Mouse (Mus musculus) forelimb bud, embryonic 11.5 days (tissue): ENCODE data around the gene Dync1li1.
"Not testable (repeated sequence)": the region's sequence is repeated elsewhere in the genome, so short reads cannot be mapped to it uniquely, and the experiment has no call there.

Experiments used
- DNase-seq: peaks from one replicate; pipeline ENCODE4 v3.0.0-alpha.2; 2012; ENCODE audit warnings: low read depth, low spot score

Dync1li1 gene

DNA sequence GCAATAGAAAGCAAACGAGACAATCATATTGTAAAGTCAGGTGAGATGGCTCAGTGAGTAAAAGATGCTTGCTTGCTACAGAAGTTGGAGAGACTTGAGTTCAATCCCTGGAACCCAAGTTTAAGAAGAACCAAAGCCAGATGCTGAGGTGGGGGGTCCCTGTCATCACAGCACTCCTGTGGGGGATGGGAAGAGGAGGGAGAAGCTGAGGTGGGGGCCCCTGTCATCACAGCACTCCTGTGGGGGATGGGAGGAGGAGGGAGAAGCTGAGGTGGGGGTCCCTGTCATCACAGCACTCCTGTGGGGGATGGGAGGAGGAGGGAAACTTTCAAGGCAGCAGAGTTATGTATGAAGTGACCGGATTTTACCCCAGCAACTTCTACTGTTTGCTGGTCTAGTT is 15.0 kb upstream of the Dync1li1 start:
- no peak for DNase-seq

DNA sequence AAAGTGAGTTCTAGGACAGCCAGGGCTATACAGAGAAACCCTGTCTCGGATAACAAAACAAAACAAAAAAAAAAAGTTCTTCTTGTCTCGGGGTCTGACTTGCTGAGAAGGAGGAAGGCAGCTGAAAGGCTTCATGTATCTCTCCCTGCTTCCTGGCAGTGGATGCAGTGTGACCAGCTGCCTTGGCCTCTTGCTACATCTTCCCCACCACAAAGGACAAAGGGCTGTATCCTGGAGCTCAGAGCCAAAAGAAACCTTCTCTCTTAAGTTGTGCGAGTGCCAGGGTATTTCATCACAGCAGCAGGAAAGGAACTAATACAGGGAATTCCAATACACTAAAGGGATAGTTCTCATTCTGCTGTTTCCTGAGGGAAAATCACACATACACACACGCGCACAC is 10.0 kb upstream of the Dync1li1 start:
- no peak for DNase-seq

DNA sequence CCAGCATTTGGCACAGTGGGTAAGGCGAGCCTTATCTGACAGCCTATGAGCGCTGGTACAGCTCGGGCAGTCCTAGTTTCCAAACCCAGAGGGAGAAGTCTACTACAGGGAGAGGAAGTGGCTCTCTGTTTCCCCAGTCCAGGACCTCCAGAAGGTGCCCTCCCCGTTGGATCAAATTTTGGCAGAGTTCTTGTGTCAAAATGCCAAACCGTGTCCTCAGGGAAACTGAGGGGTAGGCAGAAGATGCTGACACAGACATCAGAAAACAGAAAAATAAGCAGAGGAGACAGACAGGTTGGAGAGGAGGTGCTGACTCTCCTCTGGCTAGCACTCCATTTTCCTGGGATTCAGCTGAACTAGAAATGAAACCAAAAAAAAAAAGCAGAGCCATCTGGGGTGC is 8.6 kb upstream of the Dync1li1 start:
- no peak for DNase-seq

DNA sequence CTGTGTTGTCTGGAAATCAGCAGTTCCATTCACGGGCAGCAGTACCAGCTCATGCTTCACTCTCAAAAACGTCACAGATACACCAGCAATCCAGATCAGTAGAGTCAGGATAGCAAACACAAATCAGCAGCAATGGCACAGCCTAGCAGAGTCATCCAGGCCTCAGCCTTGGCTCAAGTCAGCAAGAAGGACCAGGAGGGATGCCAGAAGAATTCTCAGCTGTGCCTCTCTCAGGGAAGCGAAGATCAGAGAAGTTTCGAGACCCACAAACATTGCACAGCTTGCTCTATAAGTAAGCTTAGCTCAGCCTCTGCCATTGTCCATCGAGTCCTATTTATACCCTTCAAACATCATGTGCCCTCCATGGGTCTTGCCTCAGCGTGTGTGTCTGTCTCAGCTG is 8.1 kb upstream of the Dync1li1 start:
- no peak for DNase-seq

DNA sequence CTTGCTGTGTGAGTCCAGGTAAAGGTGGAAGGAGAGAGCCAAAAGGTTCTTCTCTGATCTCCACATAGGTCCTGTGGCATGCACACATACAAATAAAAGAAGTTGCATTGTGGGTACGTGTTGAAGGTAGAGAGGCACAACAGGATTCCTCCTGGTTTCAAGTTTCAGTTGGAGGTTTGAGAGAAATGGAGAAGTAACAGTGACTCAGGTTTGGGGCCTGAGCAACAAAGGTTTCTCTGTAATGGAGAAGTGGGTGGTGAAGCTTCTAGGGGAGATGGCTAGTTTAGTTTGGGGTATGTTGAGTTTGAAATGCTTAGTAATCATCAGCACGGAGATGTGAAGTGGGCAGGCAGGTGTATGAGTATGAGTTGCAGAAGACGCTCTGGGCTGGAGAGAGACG is 6.4 kb upstream of the Dync1li1 start:
- no peak for DNase-seq

DNA sequence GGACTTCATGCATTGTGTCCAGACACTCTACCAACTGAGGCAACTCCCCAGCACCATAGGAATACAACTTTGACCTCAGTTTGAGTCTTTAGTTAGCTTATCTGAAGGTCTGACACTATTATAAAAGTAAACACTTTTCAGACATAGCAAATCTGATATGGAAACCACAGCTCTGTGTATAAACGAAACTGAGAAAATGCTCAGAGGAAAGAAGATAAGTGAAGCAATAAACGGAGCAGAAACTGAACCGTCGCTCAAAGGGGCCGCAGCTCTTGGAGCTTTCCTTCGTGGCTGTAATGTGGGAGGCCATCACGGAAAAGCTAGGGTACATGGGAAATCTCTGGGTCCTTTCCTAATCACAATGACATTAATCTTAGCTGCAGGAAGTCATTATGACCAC is 2.3 kb upstream of the Dync1li1 start:
- DNase-seq, result no peak

DNA sequence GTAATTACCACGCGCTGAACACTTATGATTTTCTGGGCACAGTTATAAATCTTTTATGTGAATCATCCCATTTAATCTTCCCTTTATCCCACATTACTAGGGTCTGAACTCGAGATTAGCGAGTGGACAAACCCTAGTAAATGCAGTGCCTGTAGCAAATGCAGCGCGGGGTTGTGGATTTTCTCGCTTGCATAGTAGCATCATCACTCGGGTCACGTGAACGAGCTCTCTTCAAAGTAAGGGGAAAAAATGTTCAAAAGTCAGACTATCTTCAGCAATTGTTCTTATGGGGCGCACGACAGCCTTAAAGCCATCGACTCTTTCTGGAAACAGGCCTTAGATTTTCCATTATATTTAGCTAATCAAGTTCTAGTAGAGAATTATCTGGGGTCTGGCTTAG is 951 bp upstream of the Dync1li1 start:
- no peak for DNase-seq

DNA sequence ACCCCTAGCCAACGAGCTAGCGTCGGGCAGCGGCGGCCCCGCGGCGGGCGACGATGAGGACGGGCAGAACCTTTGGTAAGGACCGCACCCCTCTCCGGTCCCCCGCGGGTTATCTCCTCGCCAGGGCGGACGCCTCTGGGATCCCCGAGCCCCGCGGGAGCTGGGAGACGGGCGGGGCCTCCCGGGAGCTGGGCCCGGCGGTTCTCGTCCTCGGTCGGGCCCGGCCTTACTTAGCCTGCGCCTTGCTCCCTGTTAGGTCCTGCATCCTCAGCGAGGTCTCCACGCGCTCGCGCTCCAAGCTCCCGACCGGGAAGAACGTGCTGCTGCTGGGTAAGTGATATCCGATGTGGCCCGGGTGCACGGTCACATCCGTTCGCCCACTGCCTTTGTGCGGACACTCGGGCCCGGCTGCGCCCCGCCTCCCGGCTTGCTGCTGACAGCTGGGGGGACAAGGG is 390 bp downstream of the Dync1li1 start:
- no peak for DNase-seq

DNA sequence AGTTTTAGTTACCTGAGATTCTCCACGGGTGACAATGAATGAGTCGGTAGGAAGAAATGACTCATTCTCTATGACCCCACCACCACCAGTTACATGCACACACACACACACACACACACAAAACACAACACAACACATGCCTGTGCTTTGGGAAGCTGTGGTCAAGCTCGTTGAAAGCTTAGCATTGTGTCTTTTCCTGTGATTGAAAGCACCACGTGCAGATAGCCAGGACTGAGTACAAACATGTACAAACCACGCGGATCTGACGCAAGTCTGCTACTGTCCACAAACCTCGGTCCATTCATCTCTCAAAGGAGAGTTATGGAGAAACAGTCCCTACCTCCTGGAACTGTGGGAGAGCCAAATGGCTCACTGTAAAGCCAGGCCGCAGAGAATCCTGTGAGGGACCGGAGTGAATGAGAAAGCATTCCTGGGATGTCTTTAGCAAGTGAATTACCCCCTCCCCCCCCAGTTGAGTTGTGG is 1.6 kb downstream of the Dync1li1 start:
- no peak for DNase-seq

DNA sequence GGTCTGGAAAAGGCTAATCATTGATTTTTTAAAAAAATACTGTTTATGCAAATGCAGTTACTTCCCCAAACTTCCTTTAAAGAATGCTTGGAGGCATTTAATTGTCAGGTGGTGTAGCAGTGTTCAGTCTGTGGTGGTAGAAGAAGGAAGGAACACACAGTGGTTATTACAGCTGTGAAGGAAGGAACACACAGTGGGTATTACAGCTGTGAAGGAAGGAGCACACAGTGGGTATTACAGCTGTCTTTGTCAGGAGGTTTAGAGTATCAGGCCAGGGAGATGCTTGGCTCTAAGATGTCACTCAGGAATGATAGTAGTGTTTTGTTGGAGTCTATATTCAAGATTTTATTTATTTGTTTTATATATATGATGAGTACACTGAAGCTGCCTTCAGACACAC is 2.5 kb downstream of the Dync1li1 start:
- no peak for DNase-seq

DNA sequence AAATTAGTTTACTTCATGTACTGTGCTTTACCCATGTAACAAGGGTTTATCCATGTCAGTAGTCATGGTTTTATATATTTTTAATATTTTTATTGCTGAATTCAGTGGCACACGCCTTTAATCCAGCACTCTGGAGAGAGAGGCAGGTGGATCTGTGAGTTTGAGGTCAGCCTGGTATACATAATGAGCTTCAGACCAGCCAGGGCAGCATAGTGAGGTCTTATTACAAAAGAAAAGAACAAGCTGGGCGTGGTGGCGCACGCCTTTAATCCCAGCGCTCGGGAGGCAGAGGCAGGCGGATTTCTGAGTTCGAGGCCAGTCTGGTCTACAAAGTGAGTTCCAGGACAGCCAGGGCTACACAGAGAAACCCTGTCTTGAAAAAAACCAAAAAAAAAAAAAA is 7.1 kb downstream of the Dync1li1 start:
- DNase-seq, result not testable (repeated sequence)

DNA sequence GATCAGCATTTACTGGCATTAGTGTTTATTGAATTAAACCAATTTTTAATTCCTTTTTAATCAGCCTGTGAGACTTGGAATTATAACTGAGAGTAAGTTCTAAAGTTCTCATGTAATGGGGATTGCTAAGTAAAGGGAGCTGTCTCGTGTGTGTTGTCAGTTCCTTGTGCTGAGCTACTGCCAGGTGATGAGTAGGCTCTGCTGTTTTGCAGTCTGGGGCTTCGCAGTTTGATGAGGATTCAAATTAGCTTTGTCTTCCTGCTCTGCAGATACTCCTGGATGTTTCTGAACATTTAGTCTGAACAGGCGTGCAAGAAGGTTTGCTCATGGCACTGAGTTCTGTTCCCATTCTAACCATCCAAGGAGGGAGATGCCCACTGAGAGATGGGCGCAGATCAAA is 8.5 kb downstream of the Dync1li1 start:
- no peak for DNase-seq

DNA sequence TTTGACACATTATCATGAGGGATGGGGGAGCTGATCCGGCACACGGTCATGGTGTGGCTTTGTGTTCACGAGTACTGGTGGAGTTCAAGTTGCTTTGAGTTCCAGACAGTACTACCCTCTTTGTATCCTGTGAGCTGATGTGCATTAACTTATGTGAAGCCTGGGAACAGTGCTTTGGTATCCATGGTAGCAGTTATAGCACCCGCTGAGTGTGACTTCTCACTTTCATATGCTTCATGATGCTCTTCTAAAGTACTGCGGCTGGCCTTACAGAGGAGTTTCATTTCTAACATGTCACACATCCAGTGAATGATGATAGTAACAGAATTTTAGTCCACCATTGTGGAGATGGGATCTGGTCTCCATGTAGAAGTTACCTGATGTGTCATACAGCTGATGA is 9.3 kb downstream of the Dync1li1 start:
- DNase-seq, result no peak

DNA sequence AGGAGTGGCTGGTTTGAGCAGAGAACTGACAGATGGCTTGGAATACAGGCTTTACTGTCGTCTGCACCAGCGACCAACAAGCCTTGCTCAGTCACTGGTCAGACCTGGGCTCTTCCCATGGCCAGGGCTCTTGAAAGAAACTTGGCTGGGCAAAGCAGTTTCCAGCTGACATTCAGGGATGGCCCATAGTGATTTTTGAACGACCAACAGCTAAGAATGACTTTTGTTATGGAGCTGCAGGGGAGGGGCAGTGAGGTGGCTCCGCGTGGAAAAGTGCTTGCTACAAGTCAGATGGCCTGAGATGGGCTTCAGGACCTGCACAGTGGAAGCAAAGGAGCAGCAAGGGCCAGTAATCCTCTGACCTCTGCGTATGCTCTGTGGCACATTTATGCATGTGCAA is 10.7 kb downstream of the Dync1li1 start:
- no peak for DNase-seq

DNA sequence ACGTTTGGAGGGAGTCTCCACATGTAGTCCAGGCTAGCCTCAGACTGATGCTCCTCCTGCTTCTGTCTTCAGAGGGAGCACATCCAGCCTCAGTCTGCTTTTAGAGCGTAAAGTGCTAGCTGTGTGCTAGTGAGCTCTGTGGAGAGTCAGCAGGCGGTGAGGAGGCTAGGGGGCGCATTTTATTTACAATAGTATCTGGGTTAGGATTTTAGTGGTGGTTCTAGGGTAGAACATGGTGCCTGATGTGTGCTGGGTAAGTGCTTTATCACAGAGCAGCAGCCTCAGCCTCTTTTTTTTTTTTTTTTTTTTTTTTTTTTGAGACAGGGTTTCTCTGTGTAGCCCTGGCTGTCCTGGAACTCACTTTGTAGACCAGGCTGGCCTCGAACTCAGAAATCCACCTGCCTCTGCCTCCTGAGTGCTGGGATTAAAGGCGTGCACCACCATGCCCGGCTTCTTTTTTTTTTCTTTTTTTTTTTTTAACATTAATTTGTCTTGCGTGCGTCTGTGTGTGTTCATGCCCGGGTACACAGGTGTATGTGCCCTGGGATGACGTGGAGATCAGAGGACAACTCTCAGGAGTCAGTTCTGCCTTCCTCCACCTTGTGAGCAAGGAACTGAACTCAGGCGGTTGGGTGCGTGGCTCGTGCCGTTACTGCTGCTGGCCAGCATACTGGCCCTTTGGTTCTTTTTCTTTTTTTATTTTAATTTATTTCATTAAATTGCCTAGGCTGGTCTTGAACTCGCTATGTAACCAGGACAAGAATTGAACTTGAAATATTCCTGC is 11.5 kb downstream of the Dync1li1 start:
- DNase-seq, result no peak

DNA sequence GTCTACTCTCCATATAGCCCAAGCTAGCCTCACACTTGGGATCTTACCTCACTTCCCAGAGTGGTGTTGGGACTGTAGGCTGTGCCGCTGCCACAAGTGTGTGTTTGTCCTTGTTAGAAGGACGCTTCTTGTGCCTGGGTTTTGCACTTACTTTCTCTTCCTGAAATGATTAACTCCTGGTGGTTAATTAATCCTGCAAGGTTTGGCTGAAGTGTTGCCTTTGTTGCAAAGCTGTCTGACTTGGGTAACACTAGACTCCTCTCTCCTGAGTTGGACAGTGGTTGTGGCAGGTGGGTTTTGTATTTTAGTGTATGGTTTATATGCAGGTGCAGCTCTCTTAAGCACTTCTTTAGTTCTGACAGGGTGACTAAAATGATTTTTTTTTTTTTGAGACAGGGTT is 12.4 kb downstream of the Dync1li1 start:
- no peak for DNase-seq

DNA sequence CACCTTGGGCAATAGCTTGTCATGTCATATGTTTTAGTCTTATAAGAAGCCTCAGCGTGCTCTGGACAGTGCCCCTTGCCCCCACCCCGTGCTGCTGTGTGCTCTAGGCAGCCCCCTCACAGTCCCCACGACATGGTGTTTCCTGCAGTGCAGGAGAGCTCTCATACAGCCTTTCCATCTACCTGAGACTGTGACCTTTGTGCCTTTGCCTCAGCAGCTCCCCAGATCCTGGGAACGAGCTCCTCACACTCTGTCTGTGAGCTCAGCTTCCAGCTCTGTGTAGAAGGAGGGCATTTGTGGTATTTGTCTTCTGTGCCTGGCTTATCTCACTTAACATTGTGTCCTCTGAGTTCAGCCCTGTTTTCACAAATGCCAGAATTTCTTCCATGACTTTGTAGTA is 13.3 kb downstream of the Dync1li1 start:
- no peak for DNase-seq

DNA sequence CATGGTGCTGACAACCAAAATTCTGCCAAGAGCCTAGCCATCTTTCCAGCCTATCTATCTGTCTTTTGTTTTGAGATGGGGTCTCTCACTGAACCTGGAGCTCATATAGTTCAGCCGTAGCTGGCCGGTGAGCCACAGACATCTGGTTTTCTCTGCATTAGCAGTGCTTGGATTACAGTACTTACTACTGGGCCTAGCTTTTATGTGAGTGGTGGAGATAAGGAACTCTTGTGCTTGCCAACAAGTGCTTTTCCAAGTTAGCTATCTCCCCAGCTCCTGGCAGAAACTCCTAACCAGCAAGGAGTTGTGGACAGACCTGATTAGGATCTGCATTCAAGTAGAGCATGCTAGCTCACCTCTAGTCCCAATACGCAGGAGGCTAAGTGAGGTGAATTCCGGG is 19.2 kb downstream of the Dync1li1 start:
- no peak for DNase-seq

DNA sequence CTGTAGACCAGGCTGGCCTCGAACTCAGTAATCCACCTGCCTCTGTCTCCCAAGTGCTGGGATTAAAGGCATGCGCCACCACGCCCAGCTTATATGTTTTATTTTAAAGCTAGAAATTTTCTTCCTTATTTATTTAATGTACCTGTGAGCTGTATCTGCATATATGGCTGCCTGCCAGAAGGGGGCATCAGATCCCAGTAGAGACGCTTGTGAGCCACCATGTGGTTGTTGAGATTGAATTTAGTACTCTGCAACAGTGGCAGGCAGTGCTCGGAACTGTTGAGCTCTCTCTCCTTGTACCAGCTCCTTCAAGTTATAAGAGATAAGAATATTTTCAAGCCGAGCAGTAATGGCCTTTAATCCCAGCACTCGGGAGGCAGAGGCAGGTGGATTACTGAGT is 21.8 kb downstream of the Dync1li1 start:
- peak; percentile 24 for DNase-seq

DNA sequence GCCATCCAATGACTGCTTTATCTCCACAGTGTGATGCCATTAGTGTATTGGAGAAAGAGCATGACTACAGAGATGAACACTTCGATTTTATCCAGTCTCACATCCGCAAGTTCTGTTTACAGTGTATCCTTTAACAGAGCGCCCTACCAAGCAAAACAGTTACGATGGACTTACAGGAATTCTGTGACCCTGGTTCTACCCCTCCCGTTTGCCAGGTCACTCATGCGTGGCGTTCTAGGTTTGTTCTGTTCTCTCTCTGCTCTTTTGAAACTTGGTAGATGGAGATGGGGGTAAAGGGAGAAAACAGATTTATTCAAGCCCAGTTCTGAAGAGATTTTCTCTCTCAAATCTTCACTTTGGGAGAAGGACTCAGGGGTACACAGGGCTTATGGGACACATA is 24.9 kb downstream of the Dync1li1 start:
- DNase-seq, result no peak

DNA sequence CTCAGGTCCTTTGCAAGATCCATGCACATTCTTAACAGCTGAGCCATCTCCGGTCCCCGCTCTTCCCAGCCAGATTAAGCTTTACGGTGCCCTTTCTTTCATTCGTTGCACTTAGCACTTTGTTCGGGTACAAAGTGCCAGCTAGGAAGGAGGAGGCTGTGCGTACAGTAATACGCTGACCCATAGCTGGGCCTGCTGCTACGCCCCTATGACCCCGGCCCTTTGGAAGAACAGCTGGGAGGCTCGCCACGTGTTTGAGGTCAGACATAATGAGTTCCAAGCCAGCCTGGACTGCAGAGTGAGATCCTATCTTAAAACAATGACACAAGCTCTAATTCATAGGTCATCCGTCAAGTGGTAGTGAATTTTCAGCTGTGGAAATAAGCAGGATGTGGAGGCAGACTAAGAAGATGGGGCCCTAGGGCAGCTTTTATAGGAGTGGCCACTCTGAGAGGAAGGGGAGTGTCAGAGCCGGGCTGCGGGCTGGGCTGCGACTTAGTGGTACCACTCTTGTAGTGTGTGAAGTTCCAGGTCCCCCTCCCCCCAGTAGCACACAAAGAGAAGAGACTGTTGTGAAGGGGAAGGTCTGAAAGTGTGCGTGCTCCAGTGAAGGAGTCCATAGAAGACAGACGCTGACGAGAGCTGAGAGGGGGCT is 28.2 kb downstream of the Dync1li1 start:
- no peak for DNase-seq

DNA sequence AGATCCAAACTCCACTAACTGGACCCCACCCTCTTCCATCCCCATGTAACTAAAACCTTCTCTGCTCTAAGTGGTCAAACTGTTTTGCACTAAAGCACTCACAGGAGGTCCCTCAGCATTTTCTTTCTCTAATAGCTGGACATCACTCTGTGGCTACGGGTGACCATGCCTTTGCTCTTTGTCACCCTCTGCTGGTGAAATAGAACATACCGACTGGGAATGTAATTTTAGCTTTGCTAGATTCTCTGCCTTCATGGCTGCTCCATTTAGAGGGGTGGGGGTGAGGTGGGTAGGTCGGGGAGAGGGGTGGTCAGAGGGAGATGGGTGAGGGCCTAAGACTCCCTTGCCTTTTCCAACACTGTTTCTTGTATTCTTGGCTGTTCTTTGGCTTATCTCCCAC is 38.7 kb downstream of the Dync1li1 start:
- DNase-seq, result peak; percentile 57

DNA sequence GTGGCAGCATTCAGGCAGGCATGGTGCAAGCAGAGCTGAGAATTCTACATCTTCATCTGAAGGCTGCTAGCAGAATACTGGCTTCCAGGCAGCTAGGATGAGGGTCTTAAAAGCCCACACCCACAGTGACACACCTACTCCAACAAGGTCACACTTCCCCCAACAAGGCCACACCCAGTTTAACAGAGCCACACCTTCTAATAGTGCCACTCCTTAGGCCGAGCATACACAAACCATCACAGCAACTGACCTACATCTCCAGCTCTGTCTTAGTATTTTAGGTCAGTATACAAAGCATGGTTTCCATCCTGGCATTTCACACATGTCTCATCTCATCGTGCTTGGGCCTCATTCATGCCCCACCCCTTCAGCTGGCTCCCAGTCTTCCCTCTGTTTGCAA is 39.8 kb downstream of the Dync1li1 start:
- DNase-seq, result not testable (repeated sequence)
